Mouse (Mus musculus) myocyte (in vitro differentiated cells): ENCODE data around the gene Plppr2.

ENCODE experiments used
- CEBPB ChIP-seq: IDR thresholded peaks from 2 replicates; pipeline ENCODE4 v1.6.1; 2011; ENCODE audit warnings: mild to moderate bottlenecking, moderate library complexity; ENCODE audit not compliant: poor library complexity, insufficient read depth, severe bottlenecking
- E2F4 ChIP-seq: IDR thresholded peaks from one replicate; pipeline ENCODE4 v1.6.1; 2011; ENCODE audit warnings: mild to moderate bottlenecking, control low read depth, moderate library complexity; ENCODE audit not compliant: insufficient read depth
- MAX ChIP-seq: IDR thresholded peaks from one replicate; pipeline ENCODE4 v1.6.1; 2011; ENCODE audit warnings: low read depth, mild to moderate bottlenecking, control low read depth
- MYOD1 ChIP-seq, 3 experiments: IDR thresholded peaks; one replicate each; pipeline ENCODE4 v1.6.1; 2011; ENCODE audit warnings: control low read depth in 2 of 3, low read depth in 2 of 3, mild to moderate bottlenecking in 2 of 3, moderate library complexity in 1 of 3; ENCODE audit not compliant: insufficient read length in 2 of 3, control insufficient read depth in 1 of 3
- MYOG ChIP-seq, 3 experiments: IDR thresholded peaks; one replicate each; pipeline ENCODE4 v1.6.1; 2011; ENCODE audit warnings: control low read depth in 2 of 3, low read depth in 2 of 3, mild to moderate bottlenecking in 2 of 3; ENCODE audit not compliant: insufficient read length in 2 of 3, control insufficient read depth in 1 of 3, insufficient read depth in 1 of 3
- POLR2A ChIP-seq: IDR thresholded peaks from one replicate; pipeline ENCODE4 v1.6.1; 2011; ENCODE audit warnings: low read depth, mild to moderate bottlenecking, control low read depth, moderate library complexity; ENCODE audit not compliant: insufficient read length
- POLR2AphosphoS2 ChIP-seq: IDR thresholded peaks from one replicate; pipeline ENCODE4 v1.6.1; 2011; ENCODE audit warnings: low read depth, control low read depth; ENCODE audit not compliant: insufficient read length
- SRF ChIP-seq: IDR thresholded peaks from one replicate; pipeline ENCODE4 v1.6.1; 2011; ENCODE audit warnings: low read depth; ENCODE audit not compliant: control insufficient read depth, insufficient read length
- TCF12 ChIP-seq: IDR thresholded peaks from one replicate; pipeline ENCODE4 v1.6.1; 2011; ENCODE audit warnings: mild to moderate bottlenecking, control low read depth; ENCODE audit not compliant: poor library complexity, insufficient read depth, severe bottlenecking
- TCF3 ChIP-seq: IDR thresholded peaks from one replicate; pipeline ENCODE4 v1.6.1; 2011; ENCODE audit warnings: low read depth, control low read depth; ENCODE audit not compliant: insufficient read length
- USF1 ChIP-seq: IDR thresholded peaks from one replicate; pipeline ENCODE4 v1.6.1; 2011; ENCODE audit warnings: low read depth, mild to moderate bottlenecking, control low read depth, moderate library complexity

DNA sequence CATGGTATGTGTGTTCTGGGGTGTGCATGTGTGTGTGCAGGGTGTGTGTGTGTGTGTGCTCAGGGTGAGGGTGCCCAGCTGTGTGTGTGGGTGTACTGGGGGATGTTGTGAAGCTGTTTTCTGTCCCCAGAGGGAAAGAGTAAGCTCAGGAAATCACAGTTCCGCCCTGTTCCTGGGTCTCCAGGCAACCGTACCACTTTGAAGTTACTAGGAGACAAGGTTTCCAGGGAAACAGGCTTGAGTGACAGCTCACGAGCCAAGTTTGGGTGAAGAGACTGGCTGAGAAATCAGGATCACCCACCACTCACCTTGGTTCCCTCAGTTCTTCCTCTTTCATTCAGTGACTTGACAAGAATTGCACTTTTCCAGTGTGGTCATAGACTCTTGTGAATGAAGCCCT, 16.8 kb downstream of the Plppr2 start:
- no peak for TF ChIP-seq POLR2A
- TF ChIP-seq MYOG (IDR thresholded peaks at IDR 0.05; ENCODE audit: control insufficient read depth in 1 of 3, insufficient read depth in 1 of 3, insufficient read length in 2 of 3, low read depth in 2 of 3), result no peak
- TF ChIP-seq MAX, result no peak
- TF ChIP-seq MYOD1 (IDR thresholded peaks at IDR 0.05; ENCODE audit: control insufficient read depth in 1 of 3, insufficient read length in 2 of 3, low read depth in 2 of 3), result no peak
- TF ChIP-seq E2F4, result no peak
- TF ChIP-seq CEBPB, result no peak
- no peak for TF ChIP-seq POLR2AphosphoS2
- no peak for TF ChIP-seq TCF12
- no peak for TF ChIP-seq USF1
- TF ChIP-seq TCF3, result no peak
- no peak for TF ChIP-seq SRF
